Mouse (Mus musculus) heart, postnatal 36 days (tissue): ENCODE measurements around the gene Lamc1. TPM values are rescaled to one million over a fixed set of nuclear protein-coding genes. Genes with fewer than 3 reads are reported as not detected.
"Not testable (repeated sequence)": the region's sequence is repeated elsewhere in the genome, so short reads cannot be mapped to it uniquely, and the experiment has no call there.

ENCODE experiments used
- DNase-seq, 2 experiments: peaks; one replicate each; pipeline ENCODE4 v3.0.0; 2021 to 2022
- intact Hi-C: fragments of 180-260 bp; cut with DNase I; formaldehyde crosslinking; loops from one replicate; pipeline ENCODE4 v1.15.1; 2025
- total RNA-seq, 2 experiments: library from RNA; stranded (reverse); gene quantifications; 2 replicates each; pipeline ENCODE4 v1.2.3; 2021

Lamc1 gene
- total RNA-seq, 2 experiments from 2014 or later: 139 to 176 TPM

DNA sequence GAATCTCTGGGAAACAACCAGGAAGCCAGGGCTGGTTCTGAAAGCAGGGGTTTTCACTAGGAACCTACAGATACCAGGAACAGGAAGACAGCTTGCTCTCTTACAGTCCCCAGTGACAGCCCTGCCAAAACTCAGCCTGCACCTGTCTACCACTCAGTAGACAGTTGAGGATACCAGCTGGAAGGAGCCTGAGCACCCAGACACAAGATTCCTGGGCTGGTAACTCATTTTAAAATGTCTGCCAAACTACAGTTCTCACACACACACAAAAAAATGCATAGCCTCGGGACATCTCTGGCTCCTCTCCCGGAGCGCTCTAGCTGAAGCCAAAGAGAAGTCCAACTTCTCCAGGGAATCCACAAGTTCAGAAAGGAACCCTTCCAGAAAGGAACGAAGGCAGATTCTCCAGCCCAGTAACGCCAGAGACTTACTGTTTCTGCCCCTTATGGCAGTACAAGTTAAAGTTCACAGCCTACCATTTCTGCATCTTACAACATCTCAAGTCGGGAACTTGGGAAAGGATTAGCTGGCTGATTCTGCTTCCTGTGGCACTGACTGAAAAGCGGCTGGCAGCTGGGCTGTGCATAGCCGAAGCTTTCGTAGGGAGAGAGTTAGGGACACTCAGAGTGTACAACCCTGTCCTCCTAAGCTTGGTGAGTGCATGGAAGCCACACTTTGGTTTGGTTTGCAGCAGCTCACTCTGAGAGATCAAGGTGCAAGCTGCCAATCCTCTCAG lies 24.2 kb downstream of the Lamc1 start:
- peak in 1 of 2 experiments; percentile 60 for DNase-seq
- intact Hi-C loops: no loop called here

DNA sequence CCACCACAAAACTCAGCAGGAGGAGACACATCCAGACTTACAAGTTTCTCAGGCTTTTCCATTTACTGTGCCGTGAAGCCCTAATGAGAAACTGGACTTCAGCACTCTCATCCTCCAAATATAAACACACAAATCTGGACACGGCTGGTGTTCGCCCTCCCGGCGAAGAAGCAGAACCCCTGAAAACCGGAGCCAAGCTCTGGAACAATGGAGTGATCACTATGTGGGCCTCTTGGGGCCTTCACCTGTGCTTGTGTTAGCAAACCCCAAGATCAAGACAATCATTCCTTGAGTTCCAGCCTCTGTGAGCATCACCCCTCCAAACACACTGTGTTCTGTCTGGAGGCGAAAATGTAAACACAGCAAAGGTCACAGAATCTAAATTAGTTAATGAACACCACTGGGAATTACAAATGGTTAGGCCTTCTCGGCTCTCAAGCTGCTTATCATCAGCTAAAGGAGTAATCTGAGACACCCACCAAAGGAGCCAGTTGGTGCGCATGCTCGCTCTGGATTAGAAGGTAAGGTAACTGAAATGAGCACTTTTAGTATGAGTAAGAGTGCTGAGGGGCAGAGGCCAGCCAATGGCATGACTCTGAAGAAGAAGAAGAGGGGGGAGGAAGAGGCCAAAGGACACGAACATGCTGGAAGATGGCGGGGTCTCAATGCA lies 24.9 kb downstream of the Lamc1 start:
- DNase-seq: no peak
- intact Hi-C loops: no loop called here

DNA sequence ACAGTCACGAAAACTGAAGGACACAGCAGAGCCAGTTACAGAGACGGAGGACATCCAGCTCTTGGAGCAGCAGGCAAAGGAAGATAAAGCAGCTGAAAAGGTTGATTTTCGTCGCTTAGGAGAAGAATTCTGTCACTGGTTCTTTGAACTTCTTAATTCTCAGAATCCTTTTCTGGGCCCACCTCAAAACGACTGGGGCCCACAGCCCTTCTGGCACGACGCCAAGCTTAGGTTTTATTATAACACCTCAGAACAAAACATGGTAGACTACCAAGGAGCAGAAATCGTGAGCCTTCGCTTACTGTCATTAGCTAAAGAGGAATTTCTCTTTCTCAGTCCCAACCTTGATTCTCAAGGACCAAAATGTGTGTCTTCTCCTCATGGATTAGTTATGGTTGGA lies 26.9 kb downstream of the Lamc1 start:
- DNase-seq, intact Hi-C loops: not testable (repeated sequence)

- intact Hi-C loops, DNase-seq: not testable (repeated sequence)
Measured at GRCm38 (mm10) chr1:153305249-153305648, 27.3 kb downstream of the Lamc1 start.

DNA sequence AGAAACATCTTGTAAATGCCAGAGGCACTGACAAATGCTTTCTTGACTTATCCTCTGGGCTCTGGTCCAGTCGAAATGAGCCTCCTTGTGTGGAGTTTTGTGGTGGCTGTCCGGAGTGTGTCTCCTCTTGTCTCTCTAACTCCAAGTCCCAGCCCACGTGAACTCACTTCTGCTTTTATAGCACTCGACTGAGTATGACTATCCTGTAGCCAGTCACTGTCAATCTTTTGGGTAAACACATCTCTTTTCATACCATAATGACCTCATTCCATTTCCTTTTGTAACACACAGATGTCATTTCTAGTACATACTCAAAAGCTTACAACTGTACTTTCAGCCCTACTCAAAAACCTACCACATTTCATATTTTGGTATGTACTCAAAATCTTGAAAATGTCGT lies 33.1 kb downstream of the Lamc1 start:
- intact Hi-C loops, DNase-seq: not testable (repeated sequence)

DNA sequence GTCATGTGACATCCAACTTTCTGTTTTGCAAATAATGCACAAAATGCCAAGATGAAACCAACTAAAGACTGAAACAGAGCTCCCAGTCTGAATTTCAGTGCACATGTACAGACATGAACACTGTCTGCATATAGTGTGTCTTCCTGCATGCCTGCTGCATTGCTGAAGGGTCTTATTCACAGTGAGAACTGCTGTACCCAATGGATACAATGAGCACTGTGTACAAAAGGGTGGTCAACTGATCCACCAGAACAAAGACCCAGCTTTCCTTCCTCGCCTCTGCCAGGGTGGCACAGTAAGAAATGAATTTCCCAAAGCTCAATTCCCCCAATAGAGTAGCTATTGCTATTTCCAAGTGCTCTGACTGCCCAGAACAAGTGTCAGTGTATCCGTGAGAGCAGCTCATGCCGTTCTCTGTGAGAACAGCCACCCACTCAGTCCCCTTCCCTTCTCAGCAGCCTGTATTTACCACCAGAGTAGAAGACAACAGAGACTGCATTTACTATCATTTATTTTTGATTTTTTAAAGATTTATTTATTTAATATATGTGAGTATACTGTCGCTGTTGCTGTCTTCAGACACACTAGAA lies 34.7 kb downstream of the Lamc1 start:
- intact Hi-C loops: not testable (repeated sequence)

DNA sequence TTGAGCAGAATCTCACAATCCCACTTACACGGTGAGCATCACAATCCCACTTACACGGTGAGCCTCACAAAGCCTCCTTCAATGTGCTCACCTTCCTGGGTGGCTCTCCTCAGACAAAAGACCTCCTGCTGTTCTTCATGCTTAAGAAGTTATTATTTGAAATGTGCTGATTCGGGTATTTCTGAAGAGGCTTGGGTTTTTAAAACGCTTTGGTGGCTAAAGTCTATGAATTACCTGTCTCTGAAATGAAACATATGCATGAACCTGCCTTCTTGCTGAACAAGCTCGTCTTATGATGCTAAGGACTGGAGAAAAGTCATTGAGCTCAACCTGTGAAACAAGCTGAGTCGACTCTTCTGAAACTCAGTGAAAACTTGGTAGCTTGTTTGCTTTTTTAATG lies 36.6 kb downstream of the Lamc1 start:
- DNase-seq: no peak

More for the DNA sequence above, 34.7 kb downstream of the Lamc1 start:
- not testable (repeated sequence) for DNase-seq

DNA sequence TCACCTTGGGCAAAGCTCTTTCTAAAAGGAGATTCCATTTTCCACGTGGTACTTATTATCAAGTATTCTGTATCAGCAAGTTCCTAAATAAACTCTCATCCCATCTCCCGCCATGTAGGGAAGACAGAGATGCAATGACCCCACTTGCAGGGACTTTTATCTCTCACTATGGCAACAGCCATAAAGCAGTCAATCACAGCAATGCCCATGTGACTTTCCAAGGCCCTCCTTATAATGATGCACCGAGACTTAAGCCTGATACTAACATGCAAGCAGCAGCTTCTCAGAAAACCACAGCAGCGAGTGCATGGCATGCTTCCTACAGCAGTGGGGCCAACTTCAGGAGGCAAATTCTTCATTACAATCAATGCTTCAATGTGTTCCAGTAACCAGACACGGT lies 39.7 kb downstream of the Lamc1 start:
- intact Hi-C loops: no loop called here
- no peak for DNase-seq

More for the DNA sequence above, 36.6 kb downstream of the Lamc1 start:
- intact Hi-C loops: no loop called here

- intact Hi-C loops: no loop called here
Measured at GRCm38 (mm10) chr1:153292202-153292601, 40.4 kb downstream of the Lamc1 start.

DNA sequence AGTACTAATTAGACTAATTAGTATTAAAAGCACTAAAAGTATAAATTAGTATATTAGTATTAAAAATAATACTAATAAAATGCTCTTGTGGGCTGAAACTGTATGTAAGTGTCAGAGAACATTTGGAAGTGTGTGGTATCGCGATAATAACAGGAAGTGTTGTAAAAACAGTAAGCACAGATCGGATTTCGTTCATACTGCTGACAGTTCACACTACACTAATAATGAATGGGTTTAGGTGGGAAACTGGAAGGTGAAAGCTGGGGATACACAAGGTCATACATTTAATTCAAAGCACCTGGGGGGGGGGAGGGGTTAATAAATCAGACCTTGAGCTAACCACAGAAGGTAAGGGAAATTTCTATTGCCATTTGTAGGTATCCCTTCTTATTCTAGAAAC lies 41.2 kb downstream of the Lamc1 start:
- intact Hi-C loops: no loop called here
- DNase-seq: no peak

More at GRCm38 (mm10) chr1:153292202-153292601, 40.4 kb downstream of the Lamc1 start:
- no peak for DNase-seq

DNA sequence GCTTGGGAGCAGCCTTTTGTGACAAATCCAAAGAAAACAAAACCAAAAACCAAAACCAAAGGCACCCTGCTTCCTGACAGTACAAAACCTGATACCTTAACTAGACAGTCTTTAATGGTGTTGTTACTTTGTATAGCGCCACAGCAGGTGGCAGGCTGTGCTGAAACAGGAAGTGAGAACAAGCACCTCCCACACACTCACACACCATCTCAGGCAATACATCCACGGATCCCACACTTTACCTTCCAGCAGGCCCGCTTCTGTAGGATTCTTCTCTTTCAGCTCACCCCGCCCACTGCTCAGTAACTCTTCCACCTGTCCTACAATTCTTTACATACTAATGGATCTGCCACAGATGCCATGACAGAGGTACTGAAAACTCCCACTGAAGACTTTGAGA lies 44.6 kb downstream of the Lamc1 start:
- intact Hi-C loops: no loop called here
- no peak for DNase-seq

GRCm38 (mm10) chr1:153287443-153287842 lies 45.1 kb downstream of the Lamc1 start:
- intact Hi-C loops: no loop called here
- no peak for DNase-seq

GRCm38 (mm10) chr1:153286216-153286615 lies 46.4 kb downstream of the Lamc1 start:
- intact Hi-C loops: no loop called here
- no peak for DNase-seq

GRCm38 (mm10) chr1:153285188-153285587 lies 47.4 kb downstream of the Lamc1 start:
- DNase-seq: no peak
- intact Hi-C loops: no loop called here

- peak in 1 of 2 experiments; percentile 39 for DNase-seq
- intact Hi-C loops: no loop called here
Measured at GRCm38 (mm10) chr1:153282342-153282975, 50.1 kb downstream of the Lamc1 start.

DNA sequence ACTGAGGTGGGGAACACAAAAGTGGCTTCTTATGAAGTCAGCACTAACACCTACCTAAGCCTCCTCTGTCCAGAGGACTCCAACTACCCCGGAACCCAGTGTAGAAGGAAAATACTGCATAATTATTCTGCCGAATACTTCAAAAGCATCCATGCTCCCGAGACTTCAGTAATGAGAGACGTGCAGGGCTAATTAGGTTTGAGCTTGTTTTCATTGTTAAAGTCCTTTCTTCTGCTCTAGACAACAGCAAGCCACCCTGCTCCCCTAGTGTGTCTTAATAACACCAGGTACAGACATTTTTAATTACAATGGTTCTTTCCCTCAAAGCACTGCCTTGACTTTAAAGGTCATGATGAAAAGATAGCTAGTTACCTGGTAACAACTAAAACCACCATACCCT lies 51.1 kb downstream of the Lamc1 start:
- intact Hi-C loops: no loop called here
- no peak for DNase-seq

- DNase-seq: peak; percentile 48 to 61
Measured at GRCm38 (mm10) chr1:153280411-153280810, 52.2 kb downstream of the Lamc1 start.

GRCm38 (mm10) chr1:153278028-153278613 lies 54.5 kb downstream of the Lamc1 start:
- intact Hi-C loops: no loop called here
- no peak for DNase-seq

More at GRCm38 (mm10) chr1:153280411-153280810, 52.2 kb downstream of the Lamc1 start:
- intact Hi-C loops: no loop called here

GRCm38 (mm10) chr1:153275466-153275865 lies 57.1 kb downstream of the Lamc1 start:
- DNase-seq: no peak
- intact Hi-C loops: no loop called here

DNA sequence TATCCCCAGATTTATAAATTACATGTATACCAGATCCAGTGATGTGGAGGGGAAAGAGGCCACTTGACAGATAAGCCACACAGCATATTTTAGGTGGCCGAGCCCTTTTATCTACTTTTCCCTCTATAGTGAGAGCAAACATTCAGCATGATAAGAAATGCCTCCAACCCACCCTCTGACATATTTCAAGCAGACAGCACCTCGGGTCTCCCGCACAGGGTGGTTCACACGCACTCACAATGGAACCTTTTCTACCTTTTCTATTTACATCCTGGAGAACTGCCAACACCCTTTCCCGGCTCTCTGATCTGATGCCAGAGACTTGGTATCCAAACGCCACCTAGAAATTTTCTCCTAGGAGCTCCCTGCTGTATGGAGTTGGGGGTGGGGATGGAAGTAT lies 58.0 kb downstream of the Lamc1 start:
- intact Hi-C loops: no loop called here
- DNase-seq: no peak

DNA sequence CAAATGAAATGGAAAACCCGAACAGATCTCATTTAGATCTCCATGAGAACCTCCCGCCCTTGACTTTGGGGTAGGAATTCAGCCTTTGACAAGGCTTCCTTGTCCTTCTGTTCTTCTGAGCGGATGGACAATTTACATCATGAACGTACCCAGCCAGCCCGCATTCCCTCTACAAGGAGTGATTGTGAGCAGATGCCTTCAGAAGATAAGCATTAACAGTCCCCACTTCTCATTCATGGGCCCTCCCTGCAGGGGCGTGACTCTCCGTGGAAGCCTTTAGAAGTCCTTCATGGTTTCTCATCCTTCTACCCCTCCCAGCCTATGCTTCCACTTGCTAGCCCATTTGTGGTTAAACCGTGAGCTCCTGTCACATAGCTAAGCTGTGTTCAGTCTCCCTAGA lies 58.9 kb downstream of the Lamc1 start:
- no peak for DNase-seq
- intact Hi-C loops: no loop called here
